Mouse (Mus musculus) liver, embryonic 11.5 days (tissue): ENCODE results near the gene Stom. TPM values are rescaled to one million over a fixed set of nuclear protein-coding genes. Genes with fewer than 3 reads are reported as not detected.
A peak's percentile ranks its signal among the peaks of the same experiment; 100 is the strongest.

ENCODE experiments used
- ATAC-seq: fragments of 200-750 bp; cut with Nextera tagmentation; replicated peaks from 2 replicates; pipeline ENCODE4 v1.8.0; 2017; ENCODE audit warnings: moderate number of reproducible peaks, mild to moderate bottlenecking, moderate TSS enrichment, moderate library complexity; ENCODE audit not compliant: low FRiP score
- DNase-seq: peaks from one replicate; pipeline ENCODE4 v3.0.0-alpha.2; 2017; ENCODE audit warnings: low spot score
- H3K27ac ChIP-seq: fragments of 300-500 bp; sonication (generic); 2 replicates; pipeline ENCODE4 v1.5.1; 2014; ENCODE audit warnings: mild to moderate bottlenecking, low read depth, low read length, control low read depth
- H3K27me3 ChIP-seq: fragments of 300-500 bp; sonication (generic); replicated peaks from 2 replicates; pipeline ENCODE4 v1.6.1; 2014; ENCODE audit warnings: low read length, mixed read lengths; ENCODE audit not compliant: control insufficient read depth, insufficient read depth
- H3K36me3 ChIP-seq: fragments of 300-500 bp; sonication (generic); 2 replicates; pipeline ENCODE4 v1.6.1; 2014; ENCODE audit warnings: mild to moderate bottlenecking, low read length, moderate library complexity, mixed read lengths; ENCODE audit not compliant: control insufficient read depth, insufficient read depth
- H3K4me1 ChIP-seq: fragments of 300-500 bp; sonication (generic); replicated peaks from 2 replicates; pipeline ENCODE4 v1.6.1; 2014; ENCODE audit warnings: low read length, mixed read lengths; ENCODE audit not compliant: control insufficient read depth, insufficient read depth
- H3K4me2 ChIP-seq: fragments of 300-500 bp; sonication (generic); 2 replicates; pipeline ENCODE4 v1.6.1; 2014; ENCODE audit warnings: mild to moderate bottlenecking, control low read depth, moderate library complexity
- H3K4me3 ChIP-seq: fragments of 300-500 bp; sonication (generic); 2 replicates; pipeline ENCODE4 v1.5.1; 2014; ENCODE audit warnings: low read depth, low read length, control low read depth
- H3K9ac ChIP-seq: fragments of 300-500 bp; sonication (generic); 2 replicates; pipeline ENCODE4 v1.6.1; 2014; ENCODE audit warnings: low read depth, low read length, control low read depth
- H3K9me3 ChIP-seq: fragments of 300-500 bp; sonication (generic); 2 replicates; pipeline ENCODE4 v1.6.1; 2016; ENCODE audit warnings: low read length, inconsistent platforms, mixed read lengths; ENCODE audit not compliant: control insufficient read depth
- WGBS: fragments of 180-500 bp; shearing (Covaris S2); extraction: QIAGEN DNeasy Blood & Tissue Kit; methylation state at CpG from one replicate; pipeline ENCODE4 v1.1.7; 2014; 5-methylcytosine and 5-hydroxymethylcytosine counted together
- polyA plus RNA-seq: library from polyadenylated mRNA; unstranded; fragments of >200 nt; fragmentation: Nextera tagmentation; extraction: Ambion mirVana; gene quantifications from 2 replicates; pipeline ENCODE4 v1.2.1, GENCODE M21; 2014

Gene Stom
- polyA plus RNA-seq, 1 experiment from 2014 or later = 87.7 TPM

DNA sequence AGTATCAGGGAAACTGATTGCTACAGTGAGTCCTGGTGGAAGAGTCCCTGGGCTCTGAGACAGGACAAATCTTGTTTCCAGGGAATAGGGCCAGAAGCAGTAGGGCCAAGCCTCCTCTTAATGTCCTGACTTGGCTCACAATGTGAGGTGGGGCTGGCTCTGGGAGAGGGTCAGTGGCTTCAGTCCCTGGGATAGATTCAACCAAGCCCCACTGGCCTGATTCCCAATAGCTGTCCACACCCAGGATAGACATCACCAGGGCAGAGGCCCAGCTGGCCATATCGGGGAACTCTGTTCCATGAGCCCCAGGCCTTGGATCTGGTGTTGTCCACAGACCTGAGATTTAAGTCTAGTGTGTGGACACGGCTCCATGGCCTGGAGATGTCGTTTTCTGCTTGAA is 59.1 kb downstream of the Stom start:
- ATAC-seq (no peak), DNase-seq (no peak)
- 67% methylated on average over 3 of the region's 3 CpGs for WGBS
- H3K9me3 ChIP-seq = no peaks in the 10 kb centered on the region
- H3K4me2 ChIP-seq = no peak overlapping the region
- no peak overlapping the region for H3K27ac ChIP-seq
- H3K4me1 ChIP-seq = peaks cover 14% of the 10 kb centered on the region
- peaks cover 27% of the 10 kb centered on the region for H3K27me3 ChIP-seq
- H3K9ac ChIP-seq = no peak overlapping the region
- no peak overlapping the region for H3K4me3 ChIP-seq
- H3K36me3 ChIP-seq = no peaks in the 10 kb centered on the region; the same call in 1 of the 2 replicates

DNA sequence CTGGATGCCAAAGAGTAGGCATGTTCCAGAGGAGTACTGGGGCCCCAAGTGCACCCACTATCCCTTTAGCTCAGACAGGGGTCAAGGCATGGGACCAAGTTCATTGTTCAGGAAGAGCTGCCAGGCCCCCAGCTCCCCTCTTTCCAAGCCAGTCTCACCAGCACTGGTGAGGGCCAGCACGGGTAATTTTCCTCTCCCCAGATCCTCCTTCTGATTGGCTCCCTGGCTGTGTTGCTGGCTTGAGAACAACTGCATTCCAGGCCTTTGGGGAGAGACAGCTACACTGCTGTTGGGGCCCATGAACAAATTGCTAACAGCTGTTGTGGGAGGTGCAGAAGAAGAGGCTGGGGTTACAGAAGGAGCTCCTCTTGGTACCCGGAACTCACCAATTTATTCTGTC is 63.2 kb downstream of the Stom start:
- DNase-seq = no peak

DNA sequence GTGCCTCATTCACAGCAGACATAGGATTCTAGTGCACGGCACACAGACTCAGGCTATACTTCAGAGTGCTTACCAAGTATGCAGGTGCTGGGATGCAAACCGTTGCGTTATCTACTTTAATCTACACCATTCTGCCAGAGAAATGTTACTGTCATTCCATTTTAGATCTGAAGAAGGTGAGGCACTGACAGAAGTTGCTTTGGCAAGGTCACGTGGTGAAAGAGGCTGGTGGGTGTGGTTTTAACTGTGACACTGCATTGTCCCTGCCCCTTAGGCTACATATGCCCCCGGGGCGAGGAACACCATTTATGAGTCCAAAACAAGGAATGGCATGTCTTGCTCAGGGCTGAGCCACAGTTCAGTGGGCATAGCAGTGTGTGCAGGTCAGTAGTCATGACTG is 63.9 kb downstream of the Stom start:
- Histone ChIP-seq H3K27ac (no peak overlapping the region), H3K4me2 (no peak overlapping the region), H3K27me3 (no peaks in the 10 kb centered on the region), H3K4me1 (0 out of 2 replicates have a peak, but pooled peaks cover 3% of the 10 kb centered on the region), H3K4me3 (no peak overlapping the region), H3K9ac (no peak overlapping the region), H3K36me3 (no peaks in the 10 kb centered on the region; the same call in 1 of the 2 replicates), H3K9me3 (no peaks in the 10 kb centered on the region)
- 84% methylated on average over 6 of the region's 6 CpGs for WGBS
- no peak for DNase-seq
- ATAC-seq = no peak

More for the DNA sequence above, 63.2 kb downstream of the Stom start:
- no peaks in the 10 kb centered on the region for H3K9me3 ChIP-seq
- H3K27me3 ChIP-seq = no peaks in the 10 kb centered on the region
- peaks cover 6% of the 10 kb centered on the region for H3K4me1 ChIP-seq
- no peak overlapping the region for H3K9ac ChIP-seq
- no peak overlapping the region for H3K27ac ChIP-seq
- no peak for ATAC-seq
- H3K36me3 ChIP-seq = no peaks in the 10 kb centered on the region; the same call in 1 of the 2 replicates
- H3K4me2 ChIP-seq = no peak overlapping the region
- no peak overlapping the region for H3K4me3 ChIP-seq
- WGBS = 48% methylated on average over 2 of the region's 2 CpGs

DNA sequence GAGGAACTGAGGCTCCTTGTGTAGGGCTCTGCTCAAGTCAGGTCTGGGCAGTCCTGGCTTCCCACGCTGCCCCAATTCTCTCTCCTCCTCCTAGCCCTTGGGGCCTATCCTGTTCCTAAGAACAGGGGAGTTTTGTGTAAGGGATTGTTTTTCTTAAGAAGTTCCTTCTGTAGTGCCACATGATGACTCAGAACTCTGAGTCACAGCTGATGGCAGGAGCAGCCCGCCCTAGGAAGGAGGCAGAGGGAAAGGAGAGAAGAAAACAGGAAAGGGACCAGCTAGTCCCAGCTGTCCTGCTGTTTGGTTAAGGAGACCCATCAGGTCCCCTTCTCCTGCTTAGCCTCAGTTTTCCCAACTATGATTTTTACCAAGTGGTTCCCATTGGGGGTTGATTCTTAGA is 65.0 kb downstream of the Stom start:
- ATAC-seq (no peak), DNase-seq (no peak)
- H3K27ac ChIP-seq = no peak overlapping the region
- H3K4me2 ChIP-seq = no peak overlapping the region
- 0 out of 2 replicates have a peak, but pooled peaks cover 3% of the 10 kb centered on the region for H3K4me1 ChIP-seq
- no peak overlapping the region for H3K9ac ChIP-seq
- WGBS = 47% methylated on average over 2 of the region's 2 CpGs
- H3K9me3 ChIP-seq = no peaks in the 10 kb centered on the region
- H3K4me3 ChIP-seq = no peak overlapping the region
- H3K36me3 ChIP-seq = no peaks in the 10 kb centered on the region; the same call in 1 of the 2 replicates
- H3K27me3 ChIP-seq = no peaks in the 10 kb centered on the region

DNA sequence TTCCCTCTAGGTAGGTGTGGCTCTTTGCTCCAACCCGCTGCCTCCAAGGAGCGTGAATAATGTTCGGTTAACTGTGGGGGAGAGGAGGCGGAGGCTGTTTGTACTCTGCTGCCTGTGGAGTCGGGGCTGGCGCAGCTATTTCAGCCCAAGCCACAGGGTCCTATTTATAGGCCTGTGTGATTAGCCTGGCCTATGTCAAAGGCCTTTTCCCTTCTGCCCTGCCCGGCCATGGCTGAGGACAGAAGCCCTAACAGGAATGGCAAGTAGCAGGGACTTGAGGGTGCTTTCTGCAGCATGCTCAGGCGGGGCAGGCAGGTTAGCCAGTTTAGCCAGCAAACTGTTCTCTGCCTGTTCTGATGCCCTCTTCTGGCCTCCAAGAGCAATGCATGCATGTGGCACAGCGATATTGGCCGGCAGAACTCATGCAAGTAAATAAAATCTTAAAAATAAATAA is 66.2 kb downstream of the Stom start:
- Histone ChIP-seq H3K4me1 (0 out of 2 replicates have a peak, but pooled peaks cover 3% of the 10 kb centered on the region), H3K4me3 (no peak overlapping the region), H3K27me3 (peaks cover 2% of the 10 kb centered on the region; the same call in 1 of the 2 replicates), H3K9me3 (no peaks in the 10 kb centered on the region), H3K4me2 (no peak overlapping the region), H3K27ac (no peak overlapping the region), H3K9ac (no peak overlapping the region), H3K36me3 (no peaks in the 10 kb centered on the region; the same call in 1 of the 2 replicates)
- 31% methylated on average over 10 of the region's 10 CpGs for WGBS
- ATAC-seq (no peak), DNase-seq (peak; percentile 48)

DNA sequence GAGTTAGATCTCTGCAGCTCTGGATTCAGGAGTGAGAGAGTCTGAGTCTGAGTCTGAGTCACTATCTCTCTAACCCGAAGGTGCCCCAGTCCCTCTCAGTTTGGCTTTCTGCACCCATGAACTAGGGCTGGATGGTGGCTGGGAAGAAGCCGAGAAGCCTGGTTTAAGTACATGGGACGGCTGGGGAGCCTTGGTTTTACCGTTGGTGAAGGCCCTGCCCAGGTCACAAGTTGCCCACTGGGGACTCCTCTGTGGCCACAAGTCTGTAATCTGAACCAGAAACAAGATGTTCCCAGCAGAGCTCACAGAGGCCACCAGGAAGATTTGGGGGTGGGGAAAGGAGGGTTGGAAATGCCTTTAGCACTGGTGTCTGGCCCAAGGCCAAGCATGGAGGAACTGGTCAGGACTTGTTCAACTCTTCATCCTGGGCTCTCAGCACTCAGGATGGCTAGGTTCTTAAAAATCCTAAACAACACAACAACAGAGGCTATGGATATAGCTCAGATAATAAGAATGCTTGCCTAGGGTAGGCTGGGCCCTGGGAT is 67.0 kb downstream of the Stom start:
- DNase-seq (no peak), ATAC-seq (no peak)
- Histone ChIP-seq H3K4me1 (0 out of 2 replicates have a peak, but pooled peaks cover 3% of the 10 kb centered on the region), H3K4me3 (no peak overlapping the region), H3K4me2 (no peak overlapping the region), H3K9ac (no peak overlapping the region), H3K27ac (no peak overlapping the region), H3K36me3 (no peaks in the 10 kb centered on the region; the same call in 1 of the 2 replicates), H3K9me3 (no peaks in the 10 kb centered on the region), H3K27me3 (peaks cover 2% of the 10 kb centered on the region; the same call in 1 of the 2 replicates)
- WGBS = 69% methylated on average over 4 of the region's 4 CpGs

DNA sequence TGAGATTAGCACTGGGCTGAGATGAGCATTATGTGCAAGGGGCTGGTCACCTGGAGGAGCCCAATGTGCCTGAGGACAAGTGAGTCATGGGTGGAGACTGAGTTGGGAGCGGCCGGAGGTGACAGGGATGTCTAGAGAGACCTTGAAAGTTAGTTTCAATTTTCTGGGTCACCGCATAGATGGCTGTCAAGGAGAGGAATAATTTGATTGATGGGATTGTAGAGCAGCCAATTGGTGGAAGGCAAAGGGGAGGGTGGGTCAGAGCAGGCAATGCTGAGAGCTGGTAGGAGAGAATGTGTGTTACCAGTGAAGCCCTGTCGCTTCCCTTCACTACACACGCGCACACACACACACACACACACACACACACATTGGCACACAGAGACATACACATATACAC is 67.6 kb downstream of the Stom start:
- H3K9me3 ChIP-seq = no peaks in the 10 kb centered on the region
- whole genome bisulfite sequencing = 89% methylated on average over 6 of the region's 6 CpGs
- no peak overlapping the region for H3K27ac ChIP-seq
- H3K36me3 ChIP-seq = no peaks in the 10 kb centered on the region
- no peak for DNase-seq
- 0 out of 2 replicates have a peak, but pooled peaks cover 3% of the 10 kb centered on the region for H3K4me1 ChIP-seq
- peaks cover 2% of the 10 kb centered on the region; the same call in 1 of the 2 replicates for H3K27me3 ChIP-seq
- H3K9ac ChIP-seq = no peak overlapping the region
- no peak overlapping the region for H3K4me3 ChIP-seq
- H3K4me2 ChIP-seq = no peak overlapping the region
- no peak for ATAC-seq

DNA sequence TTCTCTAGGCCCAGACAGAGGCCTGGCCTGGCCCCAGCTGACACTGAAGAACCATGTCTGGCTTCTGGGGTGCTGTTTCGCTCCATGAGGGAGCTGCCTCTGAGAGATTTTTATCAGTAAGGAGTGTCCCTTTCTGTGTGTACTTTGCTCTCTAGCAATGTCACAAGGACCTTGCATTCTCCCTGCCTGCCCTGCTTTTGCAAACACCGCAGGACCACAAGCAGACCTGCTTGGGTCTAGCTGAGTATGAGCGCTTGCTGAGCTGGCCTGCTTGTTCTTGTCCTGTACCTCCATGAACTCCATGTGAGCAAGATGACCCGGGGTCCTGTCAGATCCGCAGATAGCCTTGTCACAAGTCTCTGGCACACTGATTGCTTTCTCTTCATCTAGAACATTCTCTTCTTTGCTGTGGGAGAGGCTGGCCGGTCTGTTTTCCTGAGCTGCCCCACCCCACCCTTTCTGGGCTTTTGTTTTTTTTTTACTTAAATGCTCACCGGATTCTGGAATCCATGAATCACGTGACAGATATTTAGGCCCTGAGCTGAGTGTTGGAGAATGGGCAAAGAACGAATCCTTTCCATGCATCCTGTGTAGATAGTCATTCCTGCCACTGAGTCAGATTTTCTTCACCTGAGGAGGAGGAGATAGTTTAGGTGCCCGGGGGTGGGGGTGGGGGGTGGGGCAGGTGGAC is 68.8 kb downstream of the Stom start:
- ATAC-seq (no peak), DNase-seq (no peak)
- Histone ChIP-seq H3K4me1 (no peaks in the 10 kb centered on the region), H3K27ac (no peak overlapping the region), H3K9ac (no peak overlapping the region), H3K9me3 (no peaks in the 10 kb centered on the region), H3K36me3 (no peaks in the 10 kb centered on the region), H3K4me3 (no peak overlapping the region), H3K4me2 (no peak overlapping the region), H3K27me3 (peaks cover 2% of the 10 kb centered on the region; the same call in 1 of the 2 replicates)
- WGBS = 63% methylated on average over 10 of the region's 10 CpGs
